Mouse (Mus musculus): ENCODE data around the gene Cdh8. TPM values are rescaled to one million over a fixed set of nuclear protein-coding genes. Genes with fewer than 3 reads are reported as not detected.

The Cdh8 gene
- not detected for total RNA-seq (2023)

GRCm38 (mm10) chr8:99415966-99416781, at the start of gene Cdh8:
Cdh8 (minus strand) TSS chr8:99416471.

Data from B cell, adult 67 days (primary cell).